Mouse (Mus musculus) CH12.LX (cell line): ENCODE results near the gene Mtrex. TPM values are rescaled to one million over a fixed set of nuclear protein-coding genes. Genes with fewer than 3 reads are reported as not detected.

Source experiments
- DNase-seq: peaks from one replicate; pipeline ENCODE4 v3.0.0-alpha.2; 2013; ENCODE audit errors: extremely low read depth
- H3K27ac ChIP-seq: 2 replicates; pipeline ENCODE4 v1.5.1; 2012; ENCODE audit warnings: low read depth, mild to moderate bottlenecking, control low read depth, moderate library complexity; ENCODE audit not compliant: insufficient read depth
- H3K27me3 ChIP-seq: replicated peaks from 2 replicates; pipeline ENCODE3; 2012; ENCODE audit warnings: inconsistent platforms
- H3K36me3 ChIP-seq, 2 experiments: replicated peaks in 1 of 2; 2 replicates each; pipeline versions ENCODE3 to v1.6.1; 2012; ENCODE audit warnings: inconsistent platforms in 1 of 2, low read length in 1 of 2, mild to moderate bottlenecking in 1 of 2, mixed read lengths in 1 of 2, moderate library complexity in 1 of 2; ENCODE audit not compliant: control insufficient read depth in 1 of 2, insufficient read depth in 1 of 2
- H3K4me1 ChIP-seq, 2 experiments: 2 replicates each; pipeline ENCODE4 v1.6.1; 2012; ENCODE audit warnings: inconsistent platforms in 1 of 2, moderate library complexity in 1 of 2; ENCODE audit not compliant: insufficient read depth in 2 of 2, control insufficient read depth in 1 of 2
- H3K4me2 ChIP-seq: 2 replicates; pipeline ENCODE4 v1.6.1; 2012; ENCODE audit warnings: low read depth, mild to moderate bottlenecking, control low read depth; ENCODE audit not compliant: poor library complexity, insufficient read depth, severe bottlenecking
- H3K4me3 ChIP-seq, 3 experiments: fragments of 150-350 bp in 1 of 3; sonication (generic) in 1 of 3; replicated peaks in 1 of 3; 2 replicates each; pipeline versions ENCODE3 to v1.5.1; 2011 to 2012; ENCODE audit warnings: low read depth in 2 of 3, low read length in 2 of 3, mild to moderate bottlenecking in 2 of 3, moderate library complexity in 2 of 3, control low read depth in 1 of 3, improper control_type of control experiment in 1 of 3, inconsistent platforms in 1 of 3, mixed read lengths in 1 of 3; ENCODE audit not compliant: poor library complexity in 1 of 3
- H3K79me2 ChIP-seq: replicated peaks from 2 replicates; pipeline ENCODE4 v1.6.1; 2012; ENCODE audit warnings: mild to moderate bottlenecking, moderate library complexity; ENCODE audit not compliant: control insufficient read depth, poor library complexity, insufficient read depth, severe bottlenecking; ENCODE audit errors: extremely low read depth
- H3K9ac ChIP-seq: 2 replicates; pipeline ENCODE4 v1.6.1; 2012; ENCODE audit warnings: low read depth, mild to moderate bottlenecking, control low read depth, moderate library complexity; ENCODE audit not compliant: insufficient read depth
- H3K9me3 ChIP-seq: replicated peaks from 2 replicates; pipeline ENCODE3; 2012; ENCODE audit warnings: low read length, inconsistent platforms, mixed read lengths
- BHLHE40 ChIP-seq: IDR thresholded peaks from 2 replicates; pipeline ENCODE4 v1.6.1; 2011; ENCODE audit warnings: mild to moderate bottlenecking, low read depth, low read length, improper control_type of control experiment
- CHD1 ChIP-seq: IDR thresholded peaks from 2 replicates; pipeline ENCODE4 v1.6.1; 2012; ENCODE audit warnings: low read depth, low read length, improper control_type of control experiment, inconsistent platforms
- ELF1 ChIP-seq: IDR thresholded peaks from 2 replicates; pipeline ENCODE4 v1.6.1; 2014; ENCODE audit warnings: low read depth, mild to moderate bottlenecking, inconsistent platforms, low read length, improper control_type of control experiment
- ETS1 ChIP-seq: conservative IDR thresholded peaks from 2 replicates; pipeline ENCODE4 v1.6.1; 2012; ENCODE audit warnings: low read depth, mild to moderate bottlenecking, inconsistent platforms, low read length, improper control_type of control experiment, moderate library complexity
- JUND ChIP-seq: conservative IDR thresholded peaks from 2 replicates; pipeline ENCODE4 v1.6.1; 2011; ENCODE audit warnings: low read depth, low read length, improper control_type of control experiment
- MAFK ChIP-seq: IDR thresholded peaks from 2 replicates; pipeline ENCODE4 v1.6.1; 2011; ENCODE audit warnings: low read length, improper control_type of control experiment; ENCODE audit not compliant: insufficient replicate concordance
- MAZ ChIP-seq: IDR thresholded peaks from 2 replicates; pipeline ENCODE4 v1.6.1; 2012; ENCODE audit warnings: low read depth, mild to moderate bottlenecking, inconsistent platforms, low read length, improper control_type of control experiment, moderate library complexity
- PAX5 ChIP-seq: IDR thresholded peaks from 2 replicates; pipeline ENCODE4 v1.6.1; 2012; ENCODE audit warnings: low read length, inconsistent platforms, mixed read lengths
- POLR2A ChIP-seq: IDR thresholded peaks from 2 replicates; pipeline ENCODE4 v1.6.1; 2011; ENCODE audit warnings: low read depth, mild to moderate bottlenecking, improper control_type of control experiment, low read length
- RAD21 ChIP-seq: IDR thresholded peaks from 2 replicates; pipeline ENCODE4 v1.6.1; 2011; ENCODE audit warnings: low read depth, mild to moderate bottlenecking, low read length, improper control_type of control experiment, moderate library complexity
- RCOR1 ChIP-seq: conservative IDR thresholded peaks from 2 replicates; pipeline ENCODE4 v1.6.1; 2012; ENCODE audit warnings: low read depth, mild to moderate bottlenecking, inconsistent platforms, low read length, improper control_type of control experiment
- SIN3A ChIP-seq: IDR thresholded peaks from 2 replicates; pipeline ENCODE4 v1.6.1; 2012; ENCODE audit warnings: low read length, improper control_type of control experiment, inconsistent platforms
- USF1 ChIP-seq: IDR thresholded peaks from 2 replicates; pipeline ENCODE4 v1.6.1; 2014; ENCODE audit warnings: low read depth, mild to moderate bottlenecking, inconsistent platforms, low read length, improper control_type of control experiment
- dilution Hi-C: fragments of 300-500 bp; cut with MboI; formaldehyde crosslinking; loops from 2 replicates; pipeline ENCODE4 v1.14.3; 2020; ENCODE audit warnings: low sequenced_read_pairs; ENCODE audit not compliant: extremely low pct_unique_long_range_greater_than_20kb, extremely low pct_ligation_motif_present
- in situ Hi-C: fragments of 300-500 bp; cut with MboI; formaldehyde crosslinking; loops from 3 replicates; pipeline ENCODE4 v1.14.3; 2019; ENCODE audit warnings: low sequenced_read_pairs, low pct_ligation_motif_present, low pct_unique_long_range_greater_than_20kb, mixed read lengths
- polyA plus RNA-seq: library from polyadenylated mRNA; unstranded; fragments of >175 nt; gene quantifications from 2 replicates; pipeline ENCODE4 v1.2.1, GENCODE M21; 2012; ENCODE audit warnings: low read depth; ENCODE audit not compliant: insufficient read length
- total RNA-seq, 2 experiments: library from RNA; depleted of rRNA; stranded (reverse); fragments of 300-350 nt in 1 of 2; fragments of >200 nt in 1 of 2; gene quantifications; 2 replicates each; pipeline ENCODE4 v1.2.3; 2012 to 2014

The Mtrex gene
- total and polyA plus RNA-seq, 3 experiments: 55.0 to 87.6 (median 63.9) TPM

DNA sequence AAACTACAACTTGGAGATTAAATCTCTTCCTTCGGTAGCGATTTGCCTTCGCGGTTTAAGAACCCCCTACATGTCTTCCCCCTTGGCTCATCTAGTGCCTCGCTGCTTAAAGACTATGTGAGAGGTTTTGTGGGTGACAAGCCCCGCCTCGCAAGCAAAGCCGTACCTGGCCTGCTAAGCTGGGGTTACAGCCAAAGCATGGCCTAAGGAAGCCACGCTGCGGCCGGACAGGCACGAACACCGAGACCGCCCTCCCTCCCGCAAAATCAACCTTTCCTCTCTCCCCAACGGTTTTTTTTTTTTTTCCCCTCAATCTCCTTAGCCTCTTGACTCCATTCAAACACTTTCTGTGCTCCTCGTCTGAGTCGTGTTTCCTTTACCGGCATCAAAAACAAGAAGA lies 402 bp downstream of the Mtrex start:
- peaks cover 14 to 38% of the 10 kb centered on the region in 2 experiments for H3K36me3 ChIP-seq
- in situ Hi-C loops: no loop called here
- H3K9me3 ChIP-seq: no peaks in the 10 kb centered on the region

DNA sequence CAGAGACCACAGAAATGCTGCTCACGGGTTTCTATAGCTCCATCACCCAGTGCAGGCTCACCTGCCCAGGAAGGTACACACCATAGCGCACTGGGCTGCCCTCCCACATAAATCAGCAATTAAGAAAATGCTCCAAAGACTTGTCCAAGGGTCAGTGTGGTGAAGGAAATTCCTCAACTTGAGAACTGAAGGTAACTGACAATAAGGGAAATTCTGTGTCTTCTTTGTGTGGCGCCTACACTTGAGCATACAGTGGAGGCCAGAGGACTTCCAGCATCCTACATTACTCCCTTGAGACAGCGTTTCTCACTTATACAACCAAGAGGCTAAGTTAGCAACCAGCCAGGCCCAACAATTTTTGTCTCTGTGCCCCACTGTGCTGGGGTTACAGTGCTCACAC lies 1.2 kb downstream of the Mtrex start:
- Histone ChIP-seq H3K4me1 (peaks cover 7 to 28% of the 10 kb centered on the region in 2 experiments), H3K27me3 (no peaks in the 10 kb centered on the region), H3K9ac (peak overlapping the region; percentile 99; the same call in 1 of the 2 replicates), H3K4me3 (peak overlapping the region; percentile 77 to 100 (median 96)), H3K9me3 (no peaks in the 10 kb centered on the region), H3K79me2 (peaks cover 53% of the 10 kb centered on the region), H3K36me3 (peaks cover 12 to 38% of the 10 kb centered on the region in 2 experiments), H3K27ac (no peak overlapping the region), H3K4me2 (peak overlapping the region; percentile 98)
- TF ChIP-seq MAFK: no peak
- TF ChIP-seq BHLHE40: peak; percentile 67
- TF ChIP-seq SIN3A: peak; percentile 28; the same call in 1 of the 2 replicates
- peak; percentile 13 for DNase-seq
- in situ Hi-C loops: no loop called here
- dilution Hi-C loops: no loop called here

More for the DNA sequence above, 402 bp downstream of the Mtrex start:
- H3K27me3 ChIP-seq: no peaks in the 10 kb centered on the region
- peak overlapping the region; percentile 77 to 100 (median 96) for H3K4me3 ChIP-seq
- no peak for TF ChIP-seq USF1
- 0 out of 2 replicates have a peak, but pooled peaks have one; percentile 14 for TF ChIP-seq CHD1
- H3K79me2 ChIP-seq: peaks cover 53% of the 10 kb centered on the region
- H3K4me2 ChIP-seq: no peak overlapping the region
- peak overlapping the region; percentile 99 for H3K9ac ChIP-seq
- peaks cover 7 to 28% of the 10 kb centered on the region in 2 experiments for H3K4me1 ChIP-seq
- dilution Hi-C loops: no loop called here
- peak; percentile 44 for DNase-seq
- peak overlapping the region; percentile 12; the same call in 1 of the 2 replicates for H3K27ac ChIP-seq

DNA sequence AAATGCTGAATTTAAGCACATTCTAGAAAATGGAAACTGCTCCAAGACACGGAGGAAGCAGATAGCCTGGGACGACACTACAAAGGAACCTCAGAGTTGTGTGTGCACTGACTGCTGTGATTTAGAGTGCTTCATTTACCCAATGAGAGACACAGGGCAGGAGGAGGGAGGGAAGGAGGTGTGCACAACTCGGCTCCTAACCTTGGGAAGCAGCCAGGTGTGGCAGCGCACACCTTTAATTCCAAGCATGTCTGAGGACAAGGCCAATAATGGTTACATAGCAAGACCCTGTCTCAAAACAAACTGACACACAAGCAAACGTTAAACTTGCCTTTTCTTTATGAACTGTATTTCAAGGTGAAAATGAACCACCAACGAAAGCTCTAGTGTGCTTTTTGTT lies 1.9 kb downstream of the Mtrex start:
- DNase-seq: no peak
- Histone ChIP-seq H3K79me2 (peaks cover 53% of the 10 kb centered on the region), H3K9ac (no peak overlapping the region), H3K9me3 (no peaks in the 10 kb centered on the region), H3K36me3 (peaks cover 8 to 37% of the 10 kb centered on the region in 2 experiments), H3K4me2 (peak overlapping the region; percentile 41), H3K4me1 (peaks cover 7 to 28% of the 10 kb centered on the region in 2 experiments), H3K4me3 (no peak overlapping the region), H3K27ac (no peak overlapping the region), H3K27me3 (no peaks in the 10 kb centered on the region)
- TF ChIP-seq ELF1 (no peak), RCOR1 (no peak), PAX5 (no peak), JUND (no peak), POLR2A (no peak), MAZ (no peak), RAD21 (no peak), ETS1 (no peak)
- dilution Hi-C loops: no loop called here
- in situ Hi-C loops: no loop called here
